Mouse (Mus musculus) ES-E14 (cell line): ENCODE results near the gene Myh3.

ENCODE experiments used
- CHD2 ChIP-seq: IDR thresholded peaks from 2 replicates; pipeline ENCODE4 v1.6.1; 2014; ENCODE audit warnings: mild to moderate bottlenecking, low read depth, low read length, inconsistent platforms
- HCFC1 ChIP-seq: IDR thresholded peaks from 2 replicates; pipeline ENCODE4 v1.6.1; 2012; ENCODE audit warnings: low read length, inconsistent platforms, borderline replicate concordance; ENCODE audit not compliant: insufficient read depth
- MAFK ChIP-seq: IDR thresholded peaks from 2 replicates; pipeline ENCODE4 v1.6.1; 2014; ENCODE audit warnings: mild to moderate bottlenecking, low read depth, low read length, inconsistent platforms; ENCODE audit not compliant: insufficient read depth
- ZC3H11A ChIP-seq: IDR thresholded peaks from 2 replicates; pipeline ENCODE4 v1.6.1; 2012; ENCODE audit warnings: low read depth, mild to moderate bottlenecking, inconsistent platforms, low read length, borderline replicate concordance
- ZNF384 ChIP-seq: IDR thresholded peaks from 2 replicates; pipeline ENCODE4 v1.6.1; 2012; ENCODE audit warnings: low read depth, low read length, inconsistent platforms

GRCm38 (mm10) chr11:67030904-67031602, 47.0 kb upstream of the Myh3 start:
- TF ChIP-seq ZC3H11A (peak; percentile 4; the same call in 1 of the 2 replicates), MAFK (no peak), CHD2 (no peak), ZNF384 (no peak), HCFC1 (no peak)
